Mouse (Mus musculus): Measurements from ENCODE around the gene Slc35c1.

GRCm38 (mm10) chr2:92437875-92438274 lies 22.5 kb downstream of the Slc35c1 start:
- TF ChIP-seq TAL1 (IDR thresholded peaks at IDR 0.05; ENCODE audit: low read length) (no peak), GATA1 (IDR thresholded peaks at IDR 0.05; ENCODE audit: low read length) (no peak)

Data from erythroblast, embryonic 14.5 days (primary cell).